Mouse (Mus musculus): ENCODE measurements around the gene Zfp59. TPM values are rescaled to one million over a fixed set of nuclear protein-coding genes. Genes with fewer than 3 reads are reported as not detected.

Gene Zfp59
- polyA plus RNA-seq, 1 experiment from 2014 or later: 10.1 TPM

DNA sequence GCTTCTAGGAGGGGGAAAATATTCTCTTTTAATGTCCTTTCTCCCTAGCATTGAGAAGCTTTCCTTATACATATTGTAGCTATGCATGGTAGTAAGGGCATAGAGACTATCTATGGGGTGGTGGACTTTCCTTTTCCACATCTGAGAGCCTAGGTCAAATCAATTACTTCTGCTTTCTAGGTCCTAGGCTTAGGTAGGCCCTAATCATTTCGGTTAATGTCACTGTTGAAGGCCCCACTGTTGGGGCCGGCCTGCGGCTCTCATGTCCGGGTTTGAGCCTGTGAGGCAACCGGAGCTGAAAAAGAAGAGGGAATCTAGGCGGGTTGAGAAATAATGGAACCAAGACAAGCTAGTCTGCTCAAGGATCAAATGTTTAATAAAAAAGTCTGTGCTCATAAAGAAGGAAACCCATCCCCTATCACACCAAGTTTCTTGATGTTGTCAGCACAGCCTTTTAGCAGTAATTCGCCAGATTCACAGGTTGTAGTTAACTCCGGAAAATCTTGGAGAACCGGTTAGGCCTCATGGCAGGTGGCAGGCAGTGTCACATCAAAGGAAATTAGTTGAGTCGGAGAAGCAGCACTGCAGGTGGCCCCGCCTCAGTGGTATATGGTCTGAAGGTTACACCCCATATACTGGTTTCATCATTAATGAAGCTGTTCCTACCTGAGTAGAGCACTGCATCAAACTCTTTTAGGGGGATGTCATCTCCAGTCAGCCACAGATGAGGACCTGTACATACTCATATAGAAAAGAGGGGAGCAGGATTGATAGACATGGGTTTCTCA lies 66.8 kb downstream of the Zfp59 start:
- H3K4me2 ChIP-seq: no peak overlapping the region
- WGBS: 76% methylated on average over 11 of the region's 11 CpGs
- no peak overlapping the region for H3K4me3 ChIP-seq
- no peak overlapping the region for H3K27ac ChIP-seq
- H3K27me3 ChIP-seq: no peaks in the 10 kb centered on the region
- no peak overlapping the region for H3K9ac ChIP-seq
- ATAC-seq: no peak
- peaks cover 3% of the 10 kb centered on the region for H3K9me3 ChIP-seq (replicated peaks)
- peaks cover 9% of the 10 kb centered on the region for H3K36me3 ChIP-seq (ENCODE audit: poor library complexity, severe bottlenecking)
- no peaks in the 10 kb centered on the region for H3K4me1 ChIP-seq

Other genes starting within 250 kb of the Zfp59 start
- gene Akt2, start 247.1 kb upstream of the Zfp59 start, polyA plus RNA-seq (2015; fragmentation: Nextera tagmentation; extraction: Ambion mirVana): 75.2 and 82.2 TPM in 2 replicates
- gene Ttc9b, start 184.7 kb upstream of the Zfp59 start, polyA plus RNA-seq (2015; fragmentation: Nextera tagmentation; extraction: Ambion mirVana): 37.3 and 42.7 TPM in 2 replicates
- 9.0 TPM in 2 replicates for gene Map3k10, start 164.0 kb upstream of the Zfp59 start, polyA plus RNA-seq (2015; fragmentation: Nextera tagmentation; extraction: Ambion mirVana)
- gene Zfp607b, start 149.3 kb upstream of the Zfp59 start, polyA plus RNA-seq (2015; fragmentation: Nextera tagmentation; extraction: Ambion mirVana): 10.8 and 12.3 TPM in 2 replicates
- gene Zfp60, start 107.2 kb upstream of the Zfp59 start, polyA plus RNA-seq (2015; fragmentation: Nextera tagmentation; extraction: Ambion mirVana): 116 and 129 TPM in 2 replicates
- gene Zfp626, start 31.4 kb upstream of the Zfp59 start, polyA plus RNA-seq (2015; fragmentation: Nextera tagmentation; extraction: Ambion mirVana): 2.9 and 3.2 TPM in 2 replicates
- gene Zfp607a, start 18.9 kb downstream of the Zfp59 start, polyA plus RNA-seq (2015; fragmentation: Nextera tagmentation; extraction: Ambion mirVana): 2.3 and 2.4 TPM in 2 replicates
- gene Zfp974, start 90.9 kb downstream of the Zfp59 start, polyA plus RNA-seq (2015; fragmentation: Nextera tagmentation; extraction: Ambion mirVana): 14.9 and 17.2 TPM in 2 replicates
- gene Zfp780b, start 140.6 kb downstream of the Zfp59 start, polyA plus RNA-seq (2015; fragmentation: Nextera tagmentation; extraction: Ambion mirVana): 28.7 and 29.0 TPM in 2 replicates
- gene Zfp850, start 175.5 kb downstream of the Zfp59 start, polyA plus RNA-seq (2015; fragmentation: Nextera tagmentation; extraction: Ambion mirVana): 5.2 and 7.1 TPM in 2 replicates
- gene Psmc4, start 211.5 kb downstream of the Zfp59 start, polyA plus RNA-seq (2015; fragmentation: Nextera tagmentation; extraction: Ambion mirVana): 389 and 404 TPM in 2 replicates
- 0.06 and 0.15 TPM in 2 replicates for gene Fcgbp, start 232.6 kb downstream of the Zfp59 start, polyA plus RNA-seq (2015; fragmentation: Nextera tagmentation; extraction: Ambion mirVana)